Mouse (Mus musculus) c-Kit-positive CD71-positive TER-119-positive erythroid progenitor cells, embryonic 14.5 days (primary cell): ENCODE results near the gene Oxgr1.
"Not testable (repeated sequence)": the region's sequence is repeated elsewhere in the genome, so short reads cannot be mapped to it uniquely, and the experiment has no call there.

ENCODE experiments used
- DNase-seq: peaks from one replicate; pipeline ENCODE4 v3.0.0-alpha.2; 2013; ENCODE audit warnings: low spot score

Gene Oxgr1

DNA sequence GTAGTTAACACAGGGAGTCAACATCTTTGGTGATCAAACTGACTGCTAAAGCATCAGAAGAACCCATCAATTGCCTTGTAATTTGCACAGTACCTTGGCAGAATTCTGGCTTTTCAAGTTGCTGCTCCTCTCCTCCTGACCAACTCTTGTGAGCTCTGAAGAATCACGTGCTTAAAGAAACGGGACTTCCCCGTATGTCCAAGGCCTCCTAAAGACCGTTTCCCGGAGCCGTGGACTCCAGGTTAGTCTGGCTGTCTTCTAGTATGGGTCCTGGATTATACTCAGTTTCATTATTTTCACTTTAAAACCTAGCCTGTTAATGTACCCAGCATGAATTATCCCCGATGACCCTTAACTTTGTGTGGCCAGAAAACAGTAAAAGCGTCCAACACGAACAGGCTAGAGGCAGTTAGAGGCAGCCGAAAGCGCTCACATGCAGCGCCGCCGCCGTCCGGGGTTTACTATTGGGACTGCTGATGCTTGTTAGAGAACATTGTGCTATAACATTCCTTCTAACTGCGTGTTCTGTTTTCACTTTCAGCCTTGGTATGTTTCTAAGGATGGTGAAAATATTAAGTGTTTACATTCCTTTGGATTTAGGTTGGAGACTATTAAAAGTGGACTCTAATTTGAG, at the start of gene Oxgr1:
TSS of gene Oxgr1 (minus strand) at position 249 of the 634 bp plus-strand sequence.
- DNase-seq = no peak

DNA sequence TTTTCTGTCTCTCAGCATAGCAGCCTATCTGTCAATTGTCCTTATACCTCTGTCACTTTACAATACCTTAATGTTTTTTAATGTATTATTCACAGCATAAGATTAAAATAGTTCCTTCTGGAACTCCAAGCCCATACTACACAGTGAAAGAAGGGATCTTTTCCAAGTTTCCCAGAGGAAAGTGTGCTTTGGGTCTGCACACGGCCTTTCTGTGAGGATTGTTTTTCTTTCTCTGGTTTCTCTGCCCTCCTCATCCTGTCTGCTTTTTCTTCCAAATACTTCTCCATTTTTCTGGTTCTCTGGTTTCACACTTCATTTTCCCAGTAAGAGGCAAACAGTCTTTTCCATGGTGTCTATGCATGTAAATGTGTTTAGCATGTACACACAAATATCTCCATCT, 48.2 kb upstream of the Oxgr1 start:
- no peak for DNase-seq

DNA sequence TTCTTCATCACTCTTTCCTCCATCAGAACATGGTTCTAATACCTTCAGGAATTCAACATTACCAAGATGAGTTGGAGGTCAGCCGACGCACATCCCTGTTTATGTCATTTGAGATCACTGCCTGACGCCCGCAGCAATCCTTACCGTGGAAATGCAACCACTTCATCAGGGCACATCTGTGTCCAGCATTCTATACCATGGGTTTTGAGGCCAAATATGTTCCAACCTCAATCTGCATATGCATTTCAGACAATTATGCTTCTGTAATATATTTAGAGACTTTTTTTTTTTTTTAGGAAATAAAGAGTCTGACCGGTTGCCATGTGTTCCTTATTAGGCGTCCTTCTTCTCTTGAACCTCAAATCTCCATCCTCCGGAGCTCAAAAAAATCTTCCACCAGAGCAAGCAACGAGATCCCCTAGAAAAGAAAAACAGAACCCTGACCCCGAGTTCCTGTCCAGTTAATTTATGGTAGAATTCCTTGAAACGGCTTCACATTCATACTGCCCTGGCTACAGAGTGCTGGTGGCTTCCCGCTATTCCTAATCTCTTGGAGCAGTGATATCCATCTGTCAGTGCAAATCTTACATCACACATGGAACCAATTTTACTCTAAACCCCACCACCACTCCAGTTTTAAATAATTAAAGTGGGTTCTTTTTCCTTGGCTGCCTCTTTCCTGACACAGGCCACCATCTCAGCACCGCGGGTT, 47.6 kb upstream of the Oxgr1 start:
- no peak for DNase-seq

DNA sequence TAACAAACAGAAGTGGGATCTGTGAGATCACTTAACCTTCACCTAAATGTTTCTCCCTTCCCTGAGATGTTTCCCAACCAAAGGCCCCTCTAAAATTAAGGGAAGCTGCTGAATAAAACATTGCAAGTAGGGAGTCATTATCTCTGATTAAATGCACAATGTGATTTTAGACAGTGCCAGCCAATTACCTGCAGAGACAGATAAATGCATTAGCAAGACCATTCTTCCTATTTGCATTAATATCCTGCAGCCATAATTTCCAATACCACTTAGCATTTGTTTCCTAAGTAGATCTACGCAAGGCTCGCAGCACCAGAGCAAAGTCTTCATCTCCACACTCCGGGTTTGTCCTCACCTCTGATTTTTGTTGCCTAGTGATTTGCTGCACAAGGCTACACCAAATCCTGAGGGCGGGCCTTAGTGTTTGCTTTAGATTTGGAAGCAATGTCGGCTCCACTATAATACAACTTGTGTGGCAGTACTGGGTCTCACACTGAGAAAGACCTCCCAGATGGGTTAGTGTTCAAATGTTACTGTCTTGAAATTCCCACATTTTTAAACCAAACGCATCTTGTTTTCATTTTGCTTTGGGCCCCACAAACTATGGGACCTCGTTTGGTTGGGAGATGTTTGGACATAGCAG, 46.9 kb upstream of the Oxgr1 start:
- no peak for DNase-seq

DNA sequence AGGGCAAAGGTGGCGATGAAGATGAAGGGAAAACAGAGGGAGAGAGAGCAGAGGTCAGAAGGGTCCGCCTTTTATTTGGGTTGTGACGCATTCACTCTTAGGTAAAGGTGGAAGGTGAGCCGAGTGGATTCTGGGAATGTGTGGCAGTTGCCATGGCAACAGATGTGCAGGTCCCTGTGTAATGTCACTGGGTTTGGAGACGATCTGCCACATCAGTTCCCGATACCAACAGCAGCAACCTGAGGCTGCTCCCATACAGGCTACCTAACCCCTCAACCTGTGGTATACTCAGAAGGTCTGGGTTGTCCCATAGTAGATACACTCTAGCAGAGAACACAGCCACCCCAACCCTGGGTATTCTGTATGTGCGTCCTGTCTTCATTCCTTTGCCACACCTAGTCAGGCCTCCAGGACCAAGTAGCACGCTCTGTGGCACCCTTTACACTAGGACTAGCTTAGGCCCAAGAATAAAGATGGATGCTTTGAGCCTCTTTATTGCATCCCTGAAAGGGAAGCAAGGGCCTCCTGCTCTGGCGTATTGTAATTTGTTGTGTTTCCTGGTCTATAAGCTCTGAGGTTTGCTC, 41.9 kb upstream of the Oxgr1 start:
- no peak for DNase-seq

DNA sequence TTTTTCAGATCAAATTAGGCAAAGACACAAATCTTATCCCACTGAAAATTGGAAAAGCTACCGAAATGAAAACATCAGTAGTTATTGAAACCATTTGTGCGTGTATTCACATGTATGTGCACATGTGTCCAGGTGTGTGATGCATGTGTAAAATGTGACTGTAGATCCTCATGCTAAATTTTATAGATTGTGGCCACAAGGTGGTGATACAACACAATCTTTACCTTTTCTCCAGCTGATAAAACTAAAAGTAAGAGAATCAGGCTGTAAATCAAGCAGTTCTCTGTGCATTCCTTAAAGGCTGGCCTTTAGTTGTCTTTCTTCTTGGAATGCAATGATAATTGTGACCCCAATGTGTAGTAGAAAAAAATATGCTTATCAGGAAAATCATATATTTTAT, 34.0 kb upstream of the Oxgr1 start:
- DNase-seq = no peak

DNA sequence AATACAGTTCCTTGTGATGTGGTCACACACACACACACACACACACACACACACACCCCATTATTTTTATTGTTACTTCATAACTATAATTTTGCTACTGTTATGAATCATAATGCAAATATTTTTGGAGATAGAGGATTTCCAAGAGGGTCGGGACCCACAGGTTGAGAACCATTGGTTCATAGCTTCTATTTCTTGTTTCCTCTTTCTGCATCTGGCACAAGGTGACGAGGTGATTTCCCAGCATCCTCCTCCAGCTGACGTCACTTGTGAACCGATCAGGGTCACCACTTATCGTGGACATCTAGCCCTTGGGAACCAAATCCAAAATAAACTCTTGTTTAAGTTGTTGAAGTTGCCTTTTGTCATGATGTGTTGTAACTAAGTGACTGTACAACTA, 33.5 kb upstream of the Oxgr1 start:
- no peak for DNase-seq

DNA sequence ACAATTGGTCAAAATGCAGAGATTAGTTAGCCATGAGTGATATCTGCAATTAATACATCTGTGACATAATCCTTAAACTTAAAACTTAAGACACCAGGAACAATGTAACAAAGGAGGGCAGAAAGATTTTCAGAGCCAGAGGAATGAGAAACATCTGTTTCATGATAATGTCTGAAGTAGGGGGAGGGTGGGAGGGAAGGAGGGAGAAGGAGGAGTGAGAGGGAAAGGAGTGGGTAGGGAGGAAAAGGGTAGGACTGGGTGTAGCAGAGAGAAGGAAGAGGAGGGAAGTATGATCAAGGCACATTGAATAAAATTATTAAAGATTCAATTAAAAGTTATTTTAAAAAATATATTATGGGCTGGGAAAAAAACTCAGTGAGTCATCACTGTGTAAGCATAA, 32.0 kb upstream of the Oxgr1 start:
- DNase-seq = no peak

DNA sequence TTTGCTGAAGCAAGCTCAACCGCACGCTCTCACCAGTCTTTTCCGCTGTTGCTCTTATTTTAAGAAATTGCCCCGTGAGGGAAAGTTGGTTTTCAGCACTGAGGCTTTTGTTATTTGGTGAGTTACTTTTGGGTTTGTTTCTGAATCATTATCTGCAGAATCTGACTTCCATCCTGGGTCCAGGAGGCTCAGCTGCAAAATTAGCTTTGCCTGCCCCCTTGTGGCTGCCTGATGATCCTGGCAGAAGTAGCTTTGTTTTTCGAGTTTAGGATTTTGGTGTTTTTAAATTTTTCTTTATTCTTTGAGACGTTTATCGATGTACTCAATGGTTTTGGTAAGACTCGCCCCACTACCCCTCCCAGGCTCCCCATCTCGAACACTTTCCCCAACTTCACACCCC, 18.9 kb upstream of the Oxgr1 start:
- no peak for DNase-seq

DNA sequence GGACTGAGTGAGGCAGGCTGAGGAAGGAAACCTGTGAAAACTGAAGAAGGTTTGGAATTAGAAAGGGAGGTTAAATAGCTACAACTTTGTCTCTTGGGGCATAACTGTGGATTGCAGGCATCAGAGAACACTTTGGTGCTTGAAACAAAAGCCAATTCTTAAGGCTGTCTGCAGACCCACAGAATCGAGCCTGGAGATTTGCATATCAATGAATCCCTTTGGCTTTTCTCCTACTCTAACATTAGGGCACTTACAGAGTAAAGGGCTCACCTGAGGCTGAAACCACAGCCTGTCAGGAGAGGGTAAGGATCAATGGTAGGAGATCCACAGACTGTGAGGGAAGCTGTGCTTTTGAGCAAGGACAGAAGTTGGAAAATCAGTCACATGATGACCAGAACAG, 8.8 kb downstream of the Oxgr1 start:
- no peak for DNase-seq

DNA sequence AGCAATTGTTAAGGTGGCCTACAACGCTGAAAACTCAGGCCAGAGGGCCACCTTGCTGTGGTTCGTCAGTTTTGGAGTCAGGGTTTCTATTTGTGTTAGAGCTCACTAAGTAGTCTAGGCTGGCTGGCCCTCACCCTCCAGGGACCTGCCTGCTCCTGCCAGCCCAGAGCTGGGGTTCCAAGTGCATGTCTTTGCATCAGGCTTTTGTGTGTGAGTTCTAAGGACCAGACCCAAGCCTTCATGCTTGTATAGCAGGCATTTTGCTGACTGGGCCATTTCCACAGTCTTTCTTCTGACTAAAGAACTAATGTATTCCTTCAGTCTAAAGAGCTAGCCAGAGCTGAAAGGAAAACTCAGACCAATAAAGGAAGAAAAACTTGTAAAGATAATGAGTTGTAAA, 22.3 kb downstream of the Oxgr1 start:
- no peak for DNase-seq

DNA sequence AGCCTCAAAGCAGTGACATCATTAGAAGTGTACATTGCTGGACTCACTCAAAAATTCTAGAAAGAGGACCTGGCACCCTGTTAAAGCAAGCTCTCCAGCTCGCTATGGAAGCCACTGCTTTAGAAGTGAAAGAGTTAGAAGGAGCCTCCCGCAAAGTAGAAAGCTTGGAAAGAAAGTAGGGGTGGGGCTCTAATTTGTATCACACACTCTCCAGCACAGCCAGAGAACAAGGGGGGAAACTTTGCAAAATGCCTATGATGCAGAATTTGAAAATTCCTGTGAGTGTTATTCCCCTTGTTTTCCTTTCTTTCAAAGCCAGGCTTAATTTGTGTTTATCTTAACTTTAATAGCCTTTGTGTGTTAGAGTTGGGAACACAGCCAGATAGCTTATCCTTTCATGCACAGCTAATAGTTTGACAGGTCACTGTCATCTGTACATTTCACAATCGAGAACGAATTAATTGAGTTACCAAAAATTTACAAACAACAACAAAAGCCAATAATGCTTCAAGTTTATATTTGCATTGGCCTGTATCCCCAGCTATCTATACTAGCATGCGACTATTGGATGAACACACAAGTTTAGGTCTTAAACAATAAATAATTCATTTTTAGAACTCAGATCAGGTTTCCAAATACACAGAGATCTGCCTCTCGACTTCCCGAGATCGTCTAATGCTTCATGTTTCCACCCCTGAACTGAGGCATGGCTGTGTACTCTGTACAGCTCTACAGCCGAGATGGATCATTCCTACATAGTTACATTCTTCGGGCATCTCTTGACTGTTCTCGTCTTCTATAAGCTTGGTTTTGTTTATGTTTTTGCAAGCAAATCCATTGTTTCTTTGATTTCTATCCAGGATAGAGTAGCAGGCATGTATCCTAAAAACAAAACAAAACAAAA, 32.0 kb downstream of the Oxgr1 start:
- DNase-seq = no peak

DNA sequence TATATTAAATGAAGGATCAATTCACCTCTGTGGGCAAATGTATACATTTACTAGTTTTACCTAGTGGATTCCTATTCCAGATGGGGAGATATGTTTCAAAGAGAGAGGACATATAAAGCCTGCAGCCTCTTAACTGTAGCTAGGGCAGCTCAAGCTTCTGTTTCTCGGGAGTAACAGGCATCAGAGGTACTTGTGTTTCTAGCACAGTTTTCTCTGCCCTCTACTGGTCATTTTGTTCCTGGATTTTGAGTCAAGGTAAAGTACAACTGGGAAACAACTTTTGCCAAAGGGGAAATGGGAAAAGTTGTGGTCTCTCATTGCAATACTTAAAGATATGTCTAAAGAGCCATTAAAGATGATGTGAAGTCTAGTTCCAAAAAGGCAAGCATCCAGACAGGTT, 37.1 kb downstream of the Oxgr1 start:
- DNase-seq = no peak

DNA sequence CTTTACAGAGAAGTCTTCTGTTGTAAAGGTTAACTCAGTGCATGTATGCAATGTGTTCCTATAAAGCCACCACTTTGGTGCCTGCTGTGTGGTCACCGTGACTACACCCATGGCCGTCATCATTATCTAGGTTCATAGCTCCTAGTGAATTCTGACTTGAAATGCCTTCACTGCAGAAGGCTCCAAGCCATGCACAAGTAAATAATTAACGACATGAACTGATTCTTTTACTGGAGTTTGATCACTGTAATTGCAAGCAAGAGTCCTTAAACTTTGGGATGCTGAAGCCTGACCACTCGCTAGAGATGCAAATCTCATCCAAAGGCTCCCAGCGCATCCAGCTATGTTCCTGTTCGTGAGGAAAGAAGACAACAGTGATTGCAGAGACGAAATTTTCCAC, 38.6 kb downstream of the Oxgr1 start:
- no peak for DNase-seq

DNA sequence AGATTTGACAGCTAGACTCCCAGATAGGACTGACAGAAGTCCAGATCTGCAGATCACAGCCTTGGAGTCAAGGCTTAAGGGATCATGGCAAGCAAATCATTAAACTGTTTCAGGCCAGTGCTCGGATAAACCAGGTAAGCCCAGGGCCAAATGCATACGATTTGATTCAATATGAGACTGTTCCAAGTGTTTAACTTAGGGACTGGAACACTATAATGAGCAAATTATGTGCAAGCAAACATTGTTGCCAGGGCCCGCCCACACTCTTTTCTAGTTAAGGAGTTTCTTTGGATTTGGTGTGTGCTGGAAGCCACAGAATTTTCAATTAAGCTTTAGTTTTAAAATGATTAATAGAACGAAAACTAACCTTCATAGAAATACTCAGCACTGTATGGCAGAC, 39.6 kb downstream of the Oxgr1 start:
- DNase-seq = no peak

DNA sequence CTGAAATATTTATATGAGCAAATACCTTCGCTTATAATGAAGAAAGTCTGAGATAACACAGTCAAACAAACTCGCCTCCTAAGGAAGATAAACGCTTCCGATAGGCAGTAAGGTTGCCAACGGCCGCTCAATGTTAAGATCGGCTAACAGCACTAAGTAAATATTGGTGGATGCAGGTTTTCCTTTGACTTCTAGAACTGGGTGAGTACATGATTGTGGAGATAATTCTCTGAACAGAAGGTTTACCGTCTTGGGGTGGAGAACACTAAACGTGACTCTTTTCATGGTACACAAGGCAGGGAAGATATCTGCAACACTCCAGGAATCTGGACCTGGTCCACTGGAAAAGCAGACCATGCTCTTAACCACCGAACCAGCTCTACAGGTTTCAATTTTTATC, 52.6 kb downstream of the Oxgr1 start:
- no peak for DNase-seq

DNA sequence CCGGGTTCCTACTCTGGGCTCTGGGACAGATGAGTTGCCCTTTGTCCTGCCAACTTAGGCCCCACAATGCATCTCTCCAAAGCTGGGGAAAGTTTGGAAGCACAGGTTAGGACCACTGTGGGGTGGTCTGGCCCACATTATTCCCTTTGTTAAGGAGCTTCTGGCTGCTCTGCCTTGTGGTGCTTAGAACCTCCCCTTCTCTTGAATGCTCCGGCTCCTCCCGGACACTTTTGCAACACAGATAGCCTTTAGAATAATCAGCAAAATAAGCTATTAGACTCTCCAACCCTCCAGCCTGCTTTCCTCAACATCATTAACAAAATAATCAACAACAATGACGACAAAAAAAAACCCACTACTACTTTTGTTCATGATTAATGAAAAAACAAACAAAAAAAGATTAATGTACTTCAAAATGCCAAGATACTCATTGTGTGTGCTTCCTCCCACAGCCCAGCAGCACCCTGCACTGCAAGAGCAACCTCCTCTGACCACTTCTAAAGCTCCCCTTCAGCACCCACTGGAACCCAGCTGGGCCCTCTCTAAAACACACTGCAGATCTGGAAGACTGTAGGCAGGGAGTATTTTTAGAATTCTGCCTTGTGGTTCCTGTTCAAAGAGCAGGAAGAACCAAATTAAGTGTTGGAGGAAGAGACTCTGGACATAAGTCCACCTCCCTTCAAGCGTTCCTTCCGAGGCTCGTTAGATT, 53.1 kb downstream of the Oxgr1 start:
- no peak for DNase-seq

DNA sequence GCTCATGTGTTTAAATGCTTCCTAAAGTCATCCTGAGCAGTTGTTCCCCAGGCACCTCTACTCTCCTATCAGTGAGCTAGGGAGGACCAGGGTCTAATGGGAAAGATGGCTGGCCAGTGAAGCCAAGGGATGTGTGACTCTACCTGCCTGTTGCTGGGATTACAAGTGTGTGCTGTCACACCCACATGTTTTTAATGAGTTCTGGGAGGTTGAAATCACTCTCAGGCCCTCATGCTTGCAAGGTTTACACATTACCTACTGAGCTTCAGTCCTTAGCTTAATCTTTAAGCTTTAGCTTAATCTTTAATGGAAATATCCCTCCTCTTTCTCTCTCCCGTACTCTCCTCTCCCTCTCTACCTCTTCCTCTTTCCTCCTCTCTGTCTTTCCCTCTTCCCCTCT, 55.0 kb downstream of the Oxgr1 start:
- DNase-seq = no peak

DNA sequence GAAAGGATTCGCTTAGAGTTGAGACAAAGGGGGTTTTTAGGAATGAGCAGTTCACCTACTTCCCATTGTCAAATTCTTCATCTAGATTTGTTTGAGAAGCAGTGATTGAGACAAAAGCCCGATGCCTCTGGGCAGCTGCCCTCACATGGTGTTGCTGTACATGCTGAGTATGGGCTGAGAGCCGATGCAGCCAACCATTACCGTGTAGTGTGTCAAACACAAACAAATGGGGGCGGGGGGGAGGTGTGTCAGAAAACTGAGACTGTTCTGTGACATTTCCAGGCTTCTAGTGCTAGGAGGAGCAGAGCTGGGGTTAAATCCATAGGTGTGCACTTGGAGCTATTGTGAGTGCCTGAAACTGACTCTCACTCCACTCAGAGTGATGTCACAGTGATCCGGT, 55.5 kb downstream of the Oxgr1 start:
- no peak for DNase-seq

DNA sequence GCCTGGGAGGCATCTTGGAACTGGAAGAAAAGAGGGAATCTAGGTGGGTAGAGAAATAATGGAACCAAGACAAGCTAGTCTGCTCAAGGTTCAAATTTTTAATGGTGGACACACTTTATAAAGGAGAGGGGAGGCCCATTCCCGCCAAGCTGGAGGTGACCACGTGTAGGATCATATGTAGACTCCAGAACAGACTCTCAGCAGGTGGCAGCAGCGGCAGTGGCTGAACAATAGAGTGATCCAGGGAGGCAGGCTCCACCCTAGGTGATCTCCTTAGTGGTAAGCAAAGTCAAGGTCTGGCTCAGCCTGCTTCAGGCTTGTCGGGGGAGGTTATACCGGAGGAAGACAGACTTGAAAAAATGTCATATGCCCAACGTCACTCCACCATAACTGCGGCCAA, 55.9 kb downstream of the Oxgr1 start:
- DNase-seq = not testable (repeated sequence)

DNA sequence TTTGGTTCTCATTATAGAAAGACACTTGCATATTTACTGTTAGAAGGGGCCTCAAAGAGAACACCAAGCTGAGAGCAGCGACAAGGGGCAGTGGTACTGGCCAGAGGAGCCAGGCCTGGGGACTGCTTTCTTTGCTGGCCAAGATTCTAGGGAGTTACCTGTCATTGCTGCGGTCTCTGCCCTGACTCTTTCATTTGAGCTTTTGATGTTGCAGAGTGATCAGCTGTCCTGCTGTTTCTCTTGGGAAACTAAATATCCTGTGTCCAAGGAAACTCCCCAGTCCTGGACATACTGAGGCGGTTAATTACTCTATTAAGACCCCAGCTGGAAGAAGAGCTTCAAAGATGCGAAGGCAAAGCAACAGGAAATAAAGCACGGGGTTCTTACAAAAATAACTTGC, 60.9 kb downstream of the Oxgr1 start:
- no peak for DNase-seq
